Mouse (Mus musculus) MEL (cell line): ENCODE results near the gene Usp20.

Experiments
- CTCF ChIP-seq, 3 experiments: IDR thresholded peaks in 2 of 3; conservative IDR thresholded peaks in 1 of 3; 2 replicates each; pipeline ENCODE4 v1.5.1; 2011 to 2012; ENCODE audit warnings: low read length in 3 of 3, low read depth in 2 of 3, mild to moderate bottlenecking in 2 of 3, improper control_type of control experiment in 1 of 3, inconsistent platforms in 1 of 3, mixed read lengths in 1 of 3, moderate library complexity in 1 of 3; ENCODE audit not compliant: control insufficient read depth in 1 of 3, insufficient read depth in 1 of 3, poor library complexity in 1 of 3, severe bottlenecking in 1 of 3
- E2F4 ChIP-seq: IDR thresholded peaks from 2 replicates; pipeline ENCODE4 v1.6.1; 2011; ENCODE audit warnings: low read depth, low read length, improper control_type of control experiment, borderline replicate concordance
- EP300 ChIP-seq, 2 experiments: IDR thresholded peaks; 2 replicates each; pipeline ENCODE4 v1.6.1; 2011; ENCODE audit warnings: improper control_type of control experiment in 2 of 2, low read length in 2 of 2, low read depth in 1 of 2, mild to moderate bottlenecking in 1 of 2
- GATA1 ChIP-seq: IDR thresholded peaks from 2 replicates; pipeline ENCODE4 v1.6.1; 2011; ENCODE audit warnings: low read depth, low read length, improper control_type of control experiment
- MAX ChIP-seq: IDR thresholded peaks from 2 replicates; pipeline ENCODE4 v1.6.1; 2011; ENCODE audit warnings: low read length, improper control_type of control experiment
- MAZ ChIP-seq: IDR thresholded peaks from 2 replicates; pipeline ENCODE4 v1.6.1; 2012; ENCODE audit warnings: low read depth, mild to moderate bottlenecking, inconsistent platforms, low read length, improper control_type of control experiment
- MEF2A ChIP-seq: IDR thresholded peaks from 2 replicates; pipeline ENCODE4 v1.6.1; 2014; ENCODE audit warnings: low read depth, mild to moderate bottlenecking, inconsistent platforms, low read length, improper control_type of control experiment; ENCODE audit not compliant: poor library complexity, insufficient replicate concordance, severe bottlenecking; ENCODE audit errors: extremely low read depth
- POLR2A ChIP-seq, 2 experiments: IDR thresholded peaks; 2 replicates each; pipeline ENCODE4 v1.6.1; 2011 to 2012; ENCODE audit warnings: low read length in 2 of 2, mild to moderate bottlenecking in 2 of 2, control low read depth in 1 of 2, improper control_type of control experiment in 1 of 2, low read depth in 1 of 2, moderate library complexity in 1 of 2; ENCODE audit not compliant: control insufficient read depth in 1 of 2, insufficient read depth in 1 of 2, poor library complexity in 1 of 2
- RCOR1 ChIP-seq: IDR thresholded peaks from 2 replicates; pipeline ENCODE4 v1.6.1; 2012; ENCODE audit warnings: low read depth, mild to moderate bottlenecking, inconsistent platforms, low read length, improper control_type of control experiment
- TAL1 ChIP-seq: IDR thresholded peaks from 2 replicates; pipeline ENCODE4 v1.6.1; 2012; ENCODE audit warnings: mild to moderate bottlenecking, inconsistent platforms, low read length, moderate library complexity, mixed read lengths
- UBTF ChIP-seq: IDR thresholded peaks from 2 replicates; pipeline ENCODE4 v1.6.1; 2012; ENCODE audit warnings: low read depth, mild to moderate bottlenecking, inconsistent platforms, low read length, improper control_type of control experiment, moderate library complexity, borderline replicate concordance; ENCODE audit not compliant: insufficient read depth
- ZC3H11A ChIP-seq: IDR thresholded peaks from 2 replicates; pipeline ENCODE4 v1.6.1; 2012; ENCODE audit warnings: low read depth, mild to moderate bottlenecking, inconsistent platforms, low read length, improper control_type of control experiment
- ZMIZ1 ChIP-seq: IDR thresholded peaks from 2 replicates; pipeline ENCODE4 v1.6.1; 2012; ENCODE audit warnings: low read depth, mild to moderate bottlenecking, inconsistent platforms, low read length, improper control_type of control experiment, moderate library complexity
- ZNF384 ChIP-seq: IDR thresholded peaks from 2 replicates; pipeline ENCODE4 v1.6.1; 2012; ENCODE audit warnings: low read depth, mild to moderate bottlenecking, inconsistent platforms, low read length, improper control_type of control experiment

DNA sequence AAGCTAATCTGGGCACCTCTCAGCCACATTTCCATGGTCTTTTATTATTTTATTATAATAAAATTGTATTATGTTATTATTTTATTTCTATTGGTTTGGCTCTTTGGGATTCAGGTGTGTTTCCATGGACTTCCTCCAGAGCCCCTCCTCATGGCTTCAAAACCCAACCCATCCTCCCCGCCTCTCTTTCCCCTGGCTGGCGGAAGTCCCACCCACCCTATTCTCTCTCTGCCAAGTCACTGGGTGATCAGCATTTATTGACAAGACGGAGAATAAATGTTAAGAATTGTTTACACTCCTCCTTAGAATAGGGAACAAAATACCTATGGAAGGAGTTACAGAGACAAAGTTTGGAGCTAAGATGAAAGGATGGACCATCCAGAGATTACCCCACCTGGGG is 45.3 kb upstream of the Usp20 start:
- TF ChIP-seq TAL1 = no peak
- no peak for TF ChIP-seq GATA1
- TF ChIP-seq POLR2A (IDR thresholded peaks at IDR 0.05; ENCODE audit: control insufficient read depth in 1 of 2, insufficient read depth in 1 of 2, low read depth in 1 of 2, low read length in 2 of 2, poor library complexity in 1 of 2) = no peak
- no peak for TF ChIP-seq ZNF384
- no peak for TF ChIP-seq E2F4
- TF ChIP-seq UBTF = no peak
- no peak for TF ChIP-seq EP300 (IDR thresholded peaks at IDR 0.05; ENCODE audit: low read depth in 1 of 2, low read length in 2 of 2)
- TF ChIP-seq ZMIZ1 = no peak
- no peak for TF ChIP-seq ZC3H11A
- TF ChIP-seq MEF2A = no peak
- TF ChIP-seq MAZ = no peak
- TF ChIP-seq MAX = no peak
- TF ChIP-seq CTCF (IDR thresholded peaks at IDR 0.05 in 2 of 3, conservative IDR thresholded peaks at IDR 0.05 in 1 of 3; ENCODE audit: control insufficient read depth in 1 of 3, insufficient read depth in 1 of 3, low read depth in 2 of 3, low read length in 3 of 3, poor library complexity in 1 of 3, severe bottlenecking in 1 of 3) = no peak
- no peak for TF ChIP-seq RCOR1
